Mouse (Mus musculus) kidney, postnatal 14 days (tissue): ENCODE measurements around the gene Slu7.

Experiments used
- DNase-seq: peaks from one replicate; pipeline ENCODE4 v3.0.0; 2022; ENCODE audit warnings: mixed read lengths

Gene Slu7

DNA sequence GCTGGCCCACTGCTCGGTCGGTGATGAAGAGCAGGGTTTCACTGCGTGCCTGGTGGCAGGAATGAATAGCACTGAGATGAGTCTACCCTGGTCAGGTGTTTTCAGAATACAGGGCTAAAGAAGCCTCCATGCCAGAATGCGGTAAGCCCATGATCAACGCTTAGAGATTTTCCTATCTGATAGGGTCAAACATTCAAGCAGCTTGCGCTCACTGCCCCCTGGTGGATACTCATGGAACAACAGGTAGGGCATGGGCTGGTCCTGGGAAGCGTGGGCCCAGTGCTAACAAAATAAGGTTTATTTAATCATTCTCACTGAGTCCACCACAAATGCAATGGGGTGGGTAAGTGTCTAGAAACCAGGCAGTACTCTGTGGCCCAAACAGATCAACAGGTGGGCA lies 59.1 kb downstream of the Slu7 start:
- DNase-seq = peak; percentile 78

- DNase-seq = peak; percentile 76
Observed at GRCm38 (mm10) chr11:43493815-43494409, 60.4 kb downstream of the Slu7 start.

DNA sequence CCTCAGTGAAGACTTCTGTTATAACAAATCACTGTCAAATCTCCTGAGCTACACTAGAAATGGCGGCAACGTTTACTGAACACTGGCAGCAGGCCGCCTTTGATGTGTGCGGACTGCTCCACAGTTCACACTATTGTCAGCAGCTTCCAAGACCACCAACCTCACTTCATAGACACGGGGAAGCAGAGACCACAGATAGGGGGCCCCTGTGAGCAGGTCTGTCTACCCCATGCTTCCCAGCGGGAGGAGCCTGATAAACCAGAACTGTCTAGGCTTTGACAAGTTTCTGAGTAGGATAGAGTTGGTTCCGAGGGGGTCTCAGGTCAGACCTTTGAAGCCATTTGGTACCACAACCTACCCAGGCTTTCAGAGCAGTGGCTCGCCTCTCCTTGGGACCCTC lies 61.5 kb downstream of the Slu7 start:
- DNase-seq = no peak

- DNase-seq = peak; percentile 75
Observed at GRCm38 (mm10) chr11:43495532-43495931, 62.0 kb downstream of the Slu7 start.
